ENCODE assay signal across 7 mouse cellular contexts in the genomic region with DNA sequence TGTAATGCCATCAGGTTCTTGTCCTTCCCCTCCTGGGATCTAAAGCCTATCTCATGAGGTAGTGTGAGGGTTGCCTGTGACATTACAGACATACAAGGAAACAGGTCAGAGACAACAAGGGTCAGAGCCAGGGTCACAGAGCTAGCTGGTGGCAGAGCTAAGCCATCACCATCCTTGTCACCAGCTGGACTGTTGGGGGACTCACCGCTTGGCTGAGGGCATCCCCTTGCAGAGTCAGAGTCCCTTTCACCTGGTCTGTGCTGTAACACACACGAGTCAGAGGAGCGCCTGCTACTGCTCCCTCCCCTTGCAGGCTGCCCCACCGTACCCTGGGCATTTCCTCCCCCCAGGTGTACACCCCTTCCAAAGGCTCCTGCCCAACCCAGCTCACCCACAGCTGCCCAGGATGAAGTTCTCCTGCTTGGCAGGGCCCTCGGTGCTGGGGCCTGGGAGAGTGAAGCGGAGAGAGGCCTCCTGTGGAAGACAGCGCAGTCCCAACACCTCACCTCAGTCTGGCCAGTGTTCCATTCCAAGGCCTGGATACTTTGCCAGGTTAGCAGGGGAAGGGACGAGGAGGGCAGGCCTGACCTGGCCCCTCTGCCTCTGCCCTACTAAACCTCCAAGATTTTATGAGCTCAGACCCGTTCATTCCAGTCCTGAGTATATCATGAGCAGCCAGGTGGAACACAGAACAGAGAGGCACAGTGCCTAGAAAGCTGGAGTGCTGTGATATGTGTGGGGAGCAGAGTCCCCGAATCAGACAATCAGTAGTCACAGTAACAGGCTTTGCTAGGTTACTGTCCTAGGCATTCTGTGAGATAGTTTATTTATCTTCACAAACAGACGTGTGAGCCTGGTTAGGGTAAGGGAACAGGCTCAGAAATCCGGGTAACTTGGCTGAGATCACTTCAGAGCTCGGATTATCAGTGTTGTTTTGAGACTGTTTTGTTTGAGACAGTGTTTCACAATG. TPM values are rescaled to one million over a fixed set of nuclear protein-coding genes. Genes with fewer than 3 reads are reported as not detected.
DNase-seq lines count a peak whose midpoint lies in the region; ATAC-seq and TF ChIP-seq lines count a peak whose summit lies in the region.

No protein-coding gene starts in this region.

- ATAC-seq in neural tube, embryonic 11.5 days (ENCODE audit: insufficient read depth, low FRiP score, low TSS enrichment): no peak
- no peak for ATAC-seq in hindbrain, embryonic 15.5 days (ENCODE audit: low FRiP score, low read depth)
- peak; percentile 64 for ATAC-seq in liver, embryonic 12.5 days
- no peak for ATAC-seq in stomach, postnatal 0 days (ENCODE audit: low FRiP score, low TSS enrichment)

- H3K27me3 ChIP-seq in neural tube, embryonic 11.5 days (ENCODE audit: control insufficient read depth, insufficient read depth, low read length): no peaks in the 10 kb centered on the region
- H3K27me3 ChIP-seq in hindbrain, embryonic 15.5 days: no peaks in the 10 kb centered on the region
- peaks cover 20% of the 10 kb centered on the region; the same call in 1 of the 2 replicates for H3K27me3 ChIP-seq in liver, embryonic 12.5 days (replicated peaks)
- no peaks in the 10 kb centered on the region for H3K27me3 ChIP-seq in stomach, postnatal 0 days (ENCODE audit: control insufficient read depth, insufficient read depth, low read length)

- H3K36me3 ChIP-seq in neural tube, embryonic 11.5 days (ENCODE audit: control insufficient read depth, insufficient read depth, low read length): peaks cover 4% of the 10 kb centered on the region
- H3K36me3 ChIP-seq in hindbrain, embryonic 15.5 days: peaks cover 30% of the 10 kb centered on the region
- peaks cover 47% of the 10 kb centered on the region for H3K36me3 ChIP-seq in liver, embryonic 12.5 days
- H3K36me3 ChIP-seq in stomach, postnatal 0 days (ENCODE audit: control insufficient read depth, insufficient read depth, low read length): peaks cover 21% of the 10 kb centered on the region

- peak overlapping the region; percentile 71 for H3K4me2 ChIP-seq in neural tube, embryonic 11.5 days (ENCODE audit: low read depth)
- peak overlapping the region; percentile 74 for H3K4me2 ChIP-seq in hindbrain, embryonic 15.5 days
- H3K4me2 ChIP-seq in liver, embryonic 12.5 days: peak overlapping the region; percentile 91
- peak overlapping the region; percentile 78 for H3K4me2 ChIP-seq in stomach, postnatal 0 days (replicated peaks; ENCODE audit: low read depth)

- peak overlapping the region; percentile 59 for H3K4me3 ChIP-seq in neural tube, embryonic 11.5 days (ENCODE audit: low read depth, low read length)
- peak overlapping the region; percentile 72 for H3K4me3 ChIP-seq in hindbrain, embryonic 15.5 days
- peak overlapping the region; percentile 72 for H3K4me3 ChIP-seq in liver, embryonic 12.5 days
- H3K4me3 ChIP-seq in stomach, postnatal 0 days (ENCODE audit: low read depth, low read length): peak overlapping the region; percentile 62

- H3K9me3 ChIP-seq in neural tube, embryonic 11.5 days (ENCODE audit: control insufficient read depth, low read length): no peaks in the 10 kb centered on the region
- H3K9me3 ChIP-seq in hindbrain, embryonic 15.5 days: no peaks in the 10 kb centered on the region
- H3K9me3 ChIP-seq in liver, embryonic 12.5 days (replicated peaks): no peaks in the 10 kb centered on the region
- no peaks in the 10 kb centered on the region for H3K9me3 ChIP-seq in stomach, postnatal 0 days (ENCODE audit: control insufficient read depth, low read length)

- H3K27ac ChIP-seq in neural tube, embryonic 11.5 days (ENCODE audit: low read depth, low read length): no peak overlapping the region
- peak overlapping the region; percentile 89 for H3K27ac ChIP-seq in hindbrain, embryonic 15.5 days (replicated peaks)
- peak overlapping the region; percentile 63 for H3K27ac ChIP-seq in liver, embryonic 12.5 days
- peak overlapping the region; percentile 58; the same call in 1 of the 2 replicates for H3K27ac ChIP-seq in stomach, postnatal 0 days (replicated peaks)

- DNase-seq in neural tube, embryonic 11.5 days (ENCODE audit: low spot score): no peak
- DNase-seq in neural tube, embryonic 10.5 days (ENCODE audit: extremely low spot score, low spot score): no peak
- peak; percentile 31 to 36 for DNase-seq in cerebellum, postnatal 14 days
- no peak for DNase-seq in stomach, postnatal 0 days (ENCODE audit: low spot score)
- DNase-seq in urinary bladder, postnatal 4 days (ENCODE audit: low spot score in 2 of 2): no peak

- 59% methylated on average over 13 of the region's 13 CpGs for WGBS in neural tube, embryonic 11.5 days
- 53% methylated on average over 13 of the region's 13 CpGs for WGBS in hindbrain, embryonic 15.5 days
- WGBS in liver, embryonic 12.5 days (ENCODE audit: insufficient replicate concordance): 38% methylated on average over 13 of the region's 13 CpGs
- WGBS in stomach, postnatal 0 days: 44% methylated on average over 13 of the region's 13 CpGs

- H3K4me1 ChIP-seq in neural tube, embryonic 11.5 days (ENCODE audit: control insufficient read depth, insufficient read depth, low read length): no peaks in the 10 kb centered on the region; the same call in 1 of the 2 replicates
- H3K4me1 ChIP-seq in hindbrain, embryonic 15.5 days (replicated peaks): peaks cover 17% of the 10 kb centered on the region
- H3K4me1 ChIP-seq in liver, embryonic 12.5 days: peaks cover 50% of the 10 kb centered on the region
- H3K4me1 ChIP-seq in stomach, postnatal 0 days (replicated peaks; ENCODE audit: control insufficient read depth, insufficient read depth): no peaks in the 10 kb centered on the region

- no peak for TF ChIP-seq EP300 in stomach, postnatal 0 days (optimal IDR thresholded peaks at IDR 0.05)

- H3K9ac ChIP-seq in neural tube, embryonic 11.5 days (ENCODE audit: low read length): peak overlapping the region; percentile 76
- peak overlapping the region; percentile 65 for H3K9ac ChIP-seq in hindbrain, embryonic 15.5 days
- peak overlapping the region; percentile 69 for H3K9ac ChIP-seq in liver, embryonic 12.5 days
- peak overlapping the region; percentile 72 for H3K9ac ChIP-seq in stomach, postnatal 0 days (ENCODE audit: low read length)

- TF ChIP-seq CTCF in stomach, postnatal 0 days (IDR thresholded peaks at IDR 0.05; ENCODE audit: low read depth): no peak

RNA-seq across cellular contexts. Expression of gene Rogdi, which starts 1.0 kb away (rescaled TPM):
- 83.0 and 88.0 TPM in 2 replicates for polyA plus RNA-seq in neural tube, embryonic 11.5 days (2014; fragmentation: Nextera tagmentation; extraction: Ambion mirVana)
- polyA plus RNA-seq in hindbrain, embryonic 15.5 days (2015; fragmentation: Nextera tagmentation; extraction: Ambion mirVana): 140 and 164 TPM in 2 replicates
- polyA plus RNA-seq in liver, embryonic 12.5 days (2016; fragmentation: Nextera tagmentation; extraction: Ambion mirVana): 42.3 and 43.2 TPM in 2 replicates
- polyA plus RNA-seq in stomach, postnatal 0 days (2015; fragmentation: Nextera tagmentation; extraction: Ambion mirVana): 36.6 and 44.7 TPM in 2 replicates

RNA-seq across cellular contexts. Expression of gene Smim22, which starts 5.2 kb away (rescaled TPM):
- polyA plus RNA-seq in neural tube, embryonic 11.5 days (2014; fragmentation: Nextera tagmentation; extraction: Ambion mirVana): 1.4 TPM in 1 of 2 replicates, not detected in the other
- polyA plus RNA-seq in hindbrain, embryonic 15.5 days (2015; fragmentation: Nextera tagmentation; extraction: Ambion mirVana): 2.7 and 4.3 TPM in 2 replicates
- polyA plus RNA-seq in liver, embryonic 12.5 days (2016; fragmentation: Nextera tagmentation; extraction: Ambion mirVana): 5.7 and 6.9 TPM in 2 replicates
- 112 and 114 TPM in 2 replicates for polyA plus RNA-seq in stomach, postnatal 0 days (2015; fragmentation: Nextera tagmentation; extraction: Ambion mirVana)

RNA-seq across cellular contexts. Expression of gene Sept12, which starts 14.7 kb away (rescaled TPM):
- polyA plus RNA-seq in neural tube, embryonic 11.5 days (2014; fragmentation: Nextera tagmentation; extraction: Ambion mirVana): not detected in 2 replicates
- not detected in 2 replicates for polyA plus RNA-seq in hindbrain, embryonic 15.5 days (2015; fragmentation: Nextera tagmentation; extraction: Ambion mirVana)
- 0.11 TPM in 1 of 2 replicates, not detected in the other for polyA plus RNA-seq in liver, embryonic 12.5 days (2016; fragmentation: Nextera tagmentation; extraction: Ambion mirVana)
- not detected in 2 replicates for polyA plus RNA-seq in stomach, postnatal 0 days (2015; fragmentation: Nextera tagmentation; extraction: Ambion mirVana)

RNA-seq across cellular contexts. Expression of gene Glyr1, which starts 37.3 kb away (rescaled TPM):
- polyA plus RNA-seq in neural tube, embryonic 11.5 days (2014; fragmentation: Nextera tagmentation; extraction: Ambion mirVana): 178 and 199 TPM in 2 replicates
- 176 and 180 TPM in 2 replicates for polyA plus RNA-seq in hindbrain, embryonic 15.5 days (2015; fragmentation: Nextera tagmentation; extraction: Ambion mirVana)
- polyA plus RNA-seq in liver, embryonic 12.5 days (2016; fragmentation: Nextera tagmentation; extraction: Ambion mirVana): 67.7 and 69.6 TPM in 2 replicates
- polyA plus RNA-seq in stomach, postnatal 0 days (2015; fragmentation: Nextera tagmentation; extraction: Ambion mirVana): 64.8 and 65.2 TPM in 2 replicates

RNA-seq across cellular contexts. Expression of gene Ubn1, which starts 37.5 kb away (rescaled TPM):
- 22.6 and 24.5 TPM in 2 replicates for polyA plus RNA-seq in neural tube, embryonic 11.5 days (2014; fragmentation: Nextera tagmentation; extraction: Ambion mirVana)
- 13.0 and 13.9 TPM in 2 replicates for polyA plus RNA-seq in hindbrain, embryonic 15.5 days (2015; fragmentation: Nextera tagmentation; extraction: Ambion mirVana)
- polyA plus RNA-seq in liver, embryonic 12.5 days (2016; fragmentation: Nextera tagmentation; extraction: Ambion mirVana): 13.8 and 15.2 TPM in 2 replicates
- 9.1 and 9.3 TPM in 2 replicates for polyA plus RNA-seq in stomach, postnatal 0 days (2015; fragmentation: Nextera tagmentation; extraction: Ambion mirVana)

Comparison
In these comparisons a context has a peak if more than half of its experiments do, and no peak if none do; other contexts are left out.
1. DNase-seq: peak in cerebellum, postnatal 14 days (2 of 2); none in neural tube, embryonic 11.5 days (single experiment), neural tube, embryonic 10.5 days (single experiment), stomach, postnatal 0 days (single experiment) and urinary bladder, postnatal 4 days (0 of 2).
2. RNA of gene Smim22, which starts 5.2 kb away (polyA plus RNA-seq): 112 to 114 TPM in stomach, postnatal 0 days; 5.7 to 6.9 TPM in liver, embryonic 12.5 days, 2.7 to 4.3 TPM in hindbrain, embryonic 15.5 days and 1.4 TPM in neural tube, embryonic 11.5 days; every median in the first group is over 10 times any median in the second.
3. Peak in every context shown above with its lines, with median percentiles within 50 percentile points of each other: H3K4me2 ChIP-seq, H3K4me3 ChIP-seq and H3K9ac ChIP-seq.